Mouse (Mus musculus) liver, embryonic 11.5 days (tissue): ENCODE data around the gene Gm10638. TPM values are rescaled to one million over a fixed set of nuclear protein-coding genes. Genes with fewer than 3 reads are reported as not detected.

Experiments used
- ATAC-seq: fragments of 200-750 bp; cut with Nextera tagmentation; replicated peaks from 2 replicates; pipeline ENCODE4 v1.8.0; 2017; ENCODE audit warnings: moderate number of reproducible peaks, mild to moderate bottlenecking, moderate TSS enrichment, moderate library complexity; ENCODE audit not compliant: low FRiP score
- DNase-seq: peaks from one replicate; pipeline ENCODE4 v3.0.0-alpha.2; 2017; ENCODE audit warnings: low spot score
- H3K27ac ChIP-seq: fragments of 300-500 bp; sonication (generic); 2 replicates; pipeline ENCODE4 v1.5.1; 2014; ENCODE audit warnings: mild to moderate bottlenecking, low read depth, low read length, control low read depth
- H3K27me3 ChIP-seq: fragments of 300-500 bp; sonication (generic); replicated peaks from 2 replicates; pipeline ENCODE4 v1.6.1; 2014; ENCODE audit warnings: low read length, mixed read lengths; ENCODE audit not compliant: control insufficient read depth, insufficient read depth
- H3K36me3 ChIP-seq: fragments of 300-500 bp; sonication (generic); 2 replicates; pipeline ENCODE4 v1.6.1; 2014; ENCODE audit warnings: mild to moderate bottlenecking, low read length, moderate library complexity, mixed read lengths; ENCODE audit not compliant: control insufficient read depth, insufficient read depth
- H3K4me1 ChIP-seq: fragments of 300-500 bp; sonication (generic); replicated peaks from 2 replicates; pipeline ENCODE4 v1.6.1; 2014; ENCODE audit warnings: low read length, mixed read lengths; ENCODE audit not compliant: control insufficient read depth, insufficient read depth
- H3K4me2 ChIP-seq: fragments of 300-500 bp; sonication (generic); 2 replicates; pipeline ENCODE4 v1.6.1; 2014; ENCODE audit warnings: mild to moderate bottlenecking, control low read depth, moderate library complexity
- H3K4me3 ChIP-seq: fragments of 300-500 bp; sonication (generic); 2 replicates; pipeline ENCODE4 v1.5.1; 2014; ENCODE audit warnings: low read depth, low read length, control low read depth
- H3K9ac ChIP-seq: fragments of 300-500 bp; sonication (generic); 2 replicates; pipeline ENCODE4 v1.6.1; 2014; ENCODE audit warnings: low read depth, low read length, control low read depth
- H3K9me3 ChIP-seq: fragments of 300-500 bp; sonication (generic); 2 replicates; pipeline ENCODE4 v1.6.1; 2016; ENCODE audit warnings: low read length, inconsistent platforms, mixed read lengths; ENCODE audit not compliant: control insufficient read depth
- WGBS: fragments of 180-500 bp; shearing (Covaris S2); extraction: QIAGEN DNeasy Blood & Tissue Kit; methylation state at CpG from one replicate; pipeline ENCODE4 v1.1.7; 2014; 5-methylcytosine and 5-hydroxymethylcytosine counted together
- polyA plus RNA-seq: library from polyadenylated mRNA; unstranded; fragments of >200 nt; fragmentation: Nextera tagmentation; extraction: Ambion mirVana; gene quantifications from 2 replicates; pipeline ENCODE4 v1.2.1, GENCODE M21; 2014

Gm10638 gene
- polyA plus RNA-seq, 1 experiment from 2014 or later: 1.1 TPM

- Histone ChIP-seq H3K36me3 (no peaks in the 10 kb centered on the region), H3K9me3 (no peaks in the 10 kb centered on the region), H3K27ac (no peak overlapping the region), H3K9ac (no peak overlapping the region), H3K27me3 (no peaks in the 10 kb centered on the region), H3K4me2 (no peak overlapping the region), H3K4me1 (no peaks in the 10 kb centered on the region; the same call in 1 of the 2 replicates), H3K4me3 (no peak overlapping the region)
- DNase-seq (no peak), ATAC-seq (no peak)
- 65% methylated on average over 12 of the region's 12 CpGs for WGBS
Observed at GRCm38 (mm10) chr8:86787891-86788420, 42.5 kb downstream of the Gm10638 start.

- ATAC-seq: no peak
- H3K27me3 ChIP-seq: no peaks in the 10 kb centered on the region
- WGBS: 62% methylated on average over 1 of the region's 1 CpGs
Observed at GRCm38 (mm10) chr8:86789576-86789975, 44.1 kb downstream of the Gm10638 start.

GRCm38 (mm10) chr8:86791542-86791941 lies 46.0 kb downstream of the Gm10638 start:
- Histone ChIP-seq H3K36me3 (no peaks in the 10 kb centered on the region), H3K4me1 (no peaks in the 10 kb centered on the region; the same call in 1 of the 2 replicates), H3K4me2 (no peak overlapping the region), H3K27me3 (no peaks in the 10 kb centered on the region), H3K4me3 (no peak overlapping the region), H3K27ac (no peak overlapping the region), H3K9ac (no peak overlapping the region), H3K9me3 (no peaks in the 10 kb centered on the region)
- no peak for DNase-seq
- ATAC-seq: no peak
- WGBS: 78% methylated on average over 6 of the region's 6 CpGs

More at GRCm38 (mm10) chr8:86789576-86789975, 44.1 kb downstream of the Gm10638 start:
- H3K4me3 ChIP-seq: no peak overlapping the region
- no peak for DNase-seq
- H3K27ac ChIP-seq: no peak overlapping the region
- H3K9me3 ChIP-seq: no peaks in the 10 kb centered on the region
- no peak overlapping the region for H3K9ac ChIP-seq
- H3K4me1 ChIP-seq: no peaks in the 10 kb centered on the region; the same call in 1 of the 2 replicates
- no peaks in the 10 kb centered on the region for H3K36me3 ChIP-seq
- H3K4me2 ChIP-seq: no peak overlapping the region

GRCm38 (mm10) chr8:86794716-86795115 lies 49.2 kb downstream of the Gm10638 start:
- Histone ChIP-seq H3K4me3 (no peak overlapping the region), H3K9me3 (no peaks in the 10 kb centered on the region), H3K4me1 (no peaks in the 10 kb centered on the region), H3K4me2 (no peak overlapping the region), H3K9ac (no peak overlapping the region), H3K27me3 (no peaks in the 10 kb centered on the region), H3K27ac (no peak overlapping the region), H3K36me3 (no peaks in the 10 kb centered on the region)
- DNase-seq: no peak
- no peak for ATAC-seq
- 35% methylated on average over 6 of the region's 6 CpGs for WGBS

Other genes with a start within 250 kb of the Gm10638 start
- gene Abcc12, start 165.0 kb upstream of the Gm10638 start, polyA plus RNA-seq: not detected in 2 replicates
- gene Lonp2, start 121.7 kb upstream of the Gm10638 start, polyA plus RNA-seq: 50.3 and 60.6 TPM in 2 replicates
- gene Siah1a, start 235 bp downstream of the Gm10638 start, polyA plus RNA-seq: 26.7 and 28.0 TPM in 2 replicates
- gene N4bp1, start 139.6 kb downstream of the Gm10638 start, polyA plus RNA-seq: 6.6 and 7.8 TPM in 2 replicates